Mouse (Mus musculus) CH12.LX (cell line): ENCODE measurements around the gene Slc24a3. TPM values are rescaled to one million over a fixed set of nuclear protein-coding genes. Genes with fewer than 3 reads are reported as not detected.

Experiments used
- DNase-seq: peaks from one replicate; pipeline ENCODE4 v3.0.0-alpha.2; 2013; ENCODE audit errors: extremely low read depth
- H3K27ac ChIP-seq: 2 replicates; pipeline ENCODE4 v1.5.1; 2012; ENCODE audit warnings: low read depth, mild to moderate bottlenecking, control low read depth, moderate library complexity; ENCODE audit not compliant: insufficient read depth
- H3K27me3 ChIP-seq: replicated peaks from 2 replicates; pipeline ENCODE3; 2012; ENCODE audit warnings: inconsistent platforms
- H3K36me3 ChIP-seq, 2 experiments: replicated peaks in 1 of 2; 2 replicates each; pipeline versions ENCODE3 to v1.6.1; 2012; ENCODE audit warnings: inconsistent platforms in 1 of 2, low read length in 1 of 2, mild to moderate bottlenecking in 1 of 2, mixed read lengths in 1 of 2, moderate library complexity in 1 of 2; ENCODE audit not compliant: control insufficient read depth in 1 of 2, insufficient read depth in 1 of 2
- H3K4me1 ChIP-seq, 2 experiments: 2 replicates each; pipeline ENCODE4 v1.6.1; 2012; ENCODE audit warnings: inconsistent platforms in 1 of 2, moderate library complexity in 1 of 2; ENCODE audit not compliant: insufficient read depth in 2 of 2, control insufficient read depth in 1 of 2
- H3K4me2 ChIP-seq: 2 replicates; pipeline ENCODE4 v1.6.1; 2012; ENCODE audit warnings: low read depth, mild to moderate bottlenecking, control low read depth; ENCODE audit not compliant: poor library complexity, insufficient read depth, severe bottlenecking
- H3K4me3 ChIP-seq, 3 experiments: fragments of 150-350 bp in 1 of 3; sonication (generic) in 1 of 3; replicated peaks in 1 of 3; 2 replicates each; pipeline versions ENCODE3 to v1.5.1; 2011 to 2012; ENCODE audit warnings: low read depth in 2 of 3, low read length in 2 of 3, mild to moderate bottlenecking in 2 of 3, moderate library complexity in 2 of 3, control low read depth in 1 of 3, improper control_type of control experiment in 1 of 3, inconsistent platforms in 1 of 3, mixed read lengths in 1 of 3; ENCODE audit not compliant: poor library complexity in 1 of 3
- H3K79me2 ChIP-seq: replicated peaks from 2 replicates; pipeline ENCODE4 v1.6.1; 2012; ENCODE audit warnings: mild to moderate bottlenecking, moderate library complexity; ENCODE audit not compliant: control insufficient read depth, poor library complexity, insufficient read depth, severe bottlenecking; ENCODE audit errors: extremely low read depth
- H3K9ac ChIP-seq: 2 replicates; pipeline ENCODE4 v1.6.1; 2012; ENCODE audit warnings: low read depth, mild to moderate bottlenecking, control low read depth, moderate library complexity; ENCODE audit not compliant: insufficient read depth
- H3K9me3 ChIP-seq: replicated peaks from 2 replicates; pipeline ENCODE3; 2012; ENCODE audit warnings: low read length, inconsistent platforms, mixed read lengths
- CHD2 ChIP-seq: IDR thresholded peaks from 2 replicates; pipeline ENCODE4 v1.6.1; 2011; ENCODE audit warnings: low read length, improper control_type of control experiment
- CTCF ChIP-seq, 2 experiments: IDR thresholded peaks in 1 of 2; conservative IDR thresholded peaks in 1 of 2; 2 replicates each; pipeline ENCODE4 v1.5.1; 2011 to 2012; ENCODE audit warnings: low read depth in 2 of 2, low read length in 2 of 2, improper control_type of control experiment in 1 of 2, inconsistent platforms in 1 of 2, mild to moderate bottlenecking in 1 of 2, moderate library complexity in 1 of 2
- E2F4 ChIP-seq: IDR thresholded peaks from 2 replicates; pipeline ENCODE4 v1.6.1; 2011; ENCODE audit warnings: low read depth, low read length, improper control_type of control experiment; ENCODE audit not compliant: insufficient replicate concordance
- ELF1 ChIP-seq: IDR thresholded peaks from 2 replicates; pipeline ENCODE4 v1.6.1; 2014; ENCODE audit warnings: low read depth, mild to moderate bottlenecking, inconsistent platforms, low read length, improper control_type of control experiment
- JUN ChIP-seq: IDR thresholded peaks from 2 replicates; pipeline ENCODE4 v1.6.1; 2011; ENCODE audit warnings: low read depth, mild to moderate bottlenecking, low read length, improper control_type of control experiment, moderate library complexity; ENCODE audit not compliant: insufficient read depth
- MAFK ChIP-seq: IDR thresholded peaks from 2 replicates; pipeline ENCODE4 v1.6.1; 2011; ENCODE audit warnings: low read length, improper control_type of control experiment; ENCODE audit not compliant: insufficient replicate concordance
- MAZ ChIP-seq: IDR thresholded peaks from 2 replicates; pipeline ENCODE4 v1.6.1; 2012; ENCODE audit warnings: low read depth, mild to moderate bottlenecking, inconsistent platforms, low read length, improper control_type of control experiment, moderate library complexity
- MYC ChIP-seq: IDR thresholded peaks from 2 replicates; pipeline ENCODE4 v1.6.1; 2011; ENCODE audit warnings: low read depth, mild to moderate bottlenecking, improper control_type of control experiment, low read length
- NRF1 ChIP-seq: IDR thresholded peaks from 2 replicates; pipeline ENCODE4 v1.6.1; 2014; ENCODE audit warnings: low read depth, mild to moderate bottlenecking, inconsistent platforms, low read length, improper control_type of control experiment, moderate library complexity
- PAX5 ChIP-seq: IDR thresholded peaks from 2 replicates; pipeline ENCODE4 v1.6.1; 2012; ENCODE audit warnings: low read length, inconsistent platforms, mixed read lengths
- POLR2A ChIP-seq: IDR thresholded peaks from 2 replicates; pipeline ENCODE4 v1.6.1; 2011; ENCODE audit warnings: low read depth, mild to moderate bottlenecking, improper control_type of control experiment, low read length
- POLR2AphosphoS2 ChIP-seq: IDR thresholded peaks from 2 replicates; pipeline ENCODE4 v1.6.1; 2011; ENCODE audit warnings: low read depth, low read length, improper control_type of control experiment
- RAD21 ChIP-seq: IDR thresholded peaks from 2 replicates; pipeline ENCODE4 v1.6.1; 2011; ENCODE audit warnings: low read depth, mild to moderate bottlenecking, low read length, improper control_type of control experiment, moderate library complexity
- RCOR1 ChIP-seq: conservative IDR thresholded peaks from 2 replicates; pipeline ENCODE4 v1.6.1; 2012; ENCODE audit warnings: low read depth, mild to moderate bottlenecking, inconsistent platforms, low read length, improper control_type of control experiment
- SMC3 ChIP-seq: IDR thresholded peaks from 2 replicates; pipeline ENCODE4 v1.6.1; 2011; ENCODE audit warnings: low read depth, low read length, improper control_type of control experiment
- TCF12 ChIP-seq: IDR thresholded peaks from 2 replicates; pipeline ENCODE4 v1.6.1; 2014; ENCODE audit warnings: low read depth, mild to moderate bottlenecking, inconsistent platforms, low read length, improper control_type of control experiment
- USF1 ChIP-seq: IDR thresholded peaks from 2 replicates; pipeline ENCODE4 v1.6.1; 2014; ENCODE audit warnings: low read depth, mild to moderate bottlenecking, inconsistent platforms, low read length, improper control_type of control experiment
- USF2 ChIP-seq: conservative IDR thresholded peaks from 2 replicates; pipeline ENCODE4 v1.6.1; 2011; ENCODE audit warnings: low read depth, low read length, improper control_type of control experiment
- ZC3H11A ChIP-seq: IDR thresholded peaks from 2 replicates; pipeline ENCODE4 v1.6.1; 2012; ENCODE audit warnings: low read depth, mild to moderate bottlenecking, inconsistent platforms, low read length, improper control_type of control experiment
- ZNF384 ChIP-seq: IDR thresholded peaks from 2 replicates; pipeline ENCODE4 v1.6.1; 2012; ENCODE audit warnings: low read depth, low read length, improper control_type of control experiment, inconsistent platforms
- dilution Hi-C: fragments of 300-500 bp; cut with MboI; formaldehyde crosslinking; loops from 2 replicates; pipeline ENCODE4 v1.14.3; 2020; ENCODE audit warnings: low sequenced_read_pairs; ENCODE audit not compliant: extremely low pct_unique_long_range_greater_than_20kb, extremely low pct_ligation_motif_present
- in situ Hi-C: fragments of 300-500 bp; cut with MboI; formaldehyde crosslinking; loops from 3 replicates; pipeline ENCODE4 v1.14.3; 2019; ENCODE audit warnings: low sequenced_read_pairs, low pct_ligation_motif_present, low pct_unique_long_range_greater_than_20kb, mixed read lengths
- polyA plus RNA-seq: library from polyadenylated mRNA; unstranded; fragments of >175 nt; gene quantifications from 2 replicates; pipeline ENCODE4 v1.2.1, GENCODE M21; 2012; ENCODE audit warnings: low read depth; ENCODE audit not compliant: insufficient read length
- total RNA-seq, 2 experiments: library from RNA; depleted of rRNA; stranded (reverse); fragments of 300-350 nt in 1 of 2; fragments of >200 nt in 1 of 2; gene quantifications; 2 replicates each; pipeline ENCODE4 v1.2.3; 2012 to 2014

Slc24a3 gene
- total and polyA plus RNA-seq, 3 experiments: not detected

DNA sequence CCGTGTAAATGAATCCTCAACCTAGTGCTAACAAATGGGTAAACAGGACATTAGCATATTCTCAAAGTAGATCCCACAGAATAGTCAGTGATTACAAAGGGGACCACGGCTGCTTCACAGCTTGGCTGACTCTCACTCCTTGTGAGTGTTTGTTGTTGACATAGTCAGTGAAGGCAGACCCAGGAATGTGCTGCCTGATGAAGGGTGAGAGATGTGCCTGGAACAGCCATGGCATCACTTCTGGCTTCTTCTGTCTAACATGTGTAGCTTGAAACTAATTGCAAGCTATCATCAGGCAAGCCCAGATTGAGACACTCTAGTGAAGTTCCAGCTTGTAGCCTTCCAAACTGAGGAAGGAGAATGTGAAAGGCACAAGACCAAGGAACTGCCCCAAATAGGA is 151.4 kb downstream of the Slc24a3 start:
- H3K27ac ChIP-seq: no peak overlapping the region
- H3K27me3 ChIP-seq: peaks cover 4% of the 10 kb centered on the region
- H3K4me3 ChIP-seq: no peak overlapping the region
- no peak for DNase-seq
- H3K36me3 ChIP-seq: no peaks in the 10 kb centered on the region
- in situ Hi-C loops: no loop called here
- no peaks in the 10 kb centered on the region for H3K4me1 ChIP-seq
- dilution Hi-C loops: no loop called here
- TF ChIP-seq POLR2A (no peak), RAD21 (no peak), TCF12 (no peak), CHD2 (no peak), PAX5 (no peak), ZNF384 (no peak), E2F4 (no peak), NRF1 (no peak), USF1 (no peak), CTCF (conservative IDR thresholded peaks at IDR 0.05 in 1 of 2, IDR thresholded peaks at IDR 0.05 in 1 of 2; ENCODE audit: low read depth in 2 of 2, low read length in 2 of 2) (no peak), POLR2AphosphoS2 (no peak), JUN (no peak), SMC3 (no peak)
- no peaks in the 10 kb centered on the region for H3K79me2 ChIP-seq
- no peak overlapping the region for H3K4me2 ChIP-seq
- H3K9me3 ChIP-seq: no peaks in the 10 kb centered on the region
- H3K9ac ChIP-seq: no peak overlapping the region

DNA sequence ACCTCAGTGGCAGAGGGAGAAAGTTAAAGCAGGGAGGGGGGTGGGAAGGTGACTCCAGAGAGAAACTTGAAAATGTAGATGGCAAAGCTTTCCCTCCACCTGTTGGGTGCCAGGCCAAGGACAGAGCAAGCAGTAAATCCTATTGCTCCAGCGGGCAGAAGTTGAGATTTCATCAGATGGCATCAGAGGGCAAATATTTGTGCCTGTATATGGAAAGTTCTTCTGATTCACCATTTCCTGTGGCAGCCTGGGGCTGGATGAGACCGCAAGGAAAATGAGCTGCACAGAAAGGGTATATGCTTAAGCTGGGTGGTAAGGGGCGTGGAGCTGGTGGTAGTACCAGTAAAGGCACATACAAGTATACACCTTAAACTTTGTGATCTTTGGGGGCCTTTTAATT is 153.7 kb downstream of the Slc24a3 start:
- in situ Hi-C loops: no loop called here
- H3K9ac ChIP-seq: no peak overlapping the region
- no peaks in the 10 kb centered on the region for H3K27me3 ChIP-seq
- no peaks in the 10 kb centered on the region for H3K36me3 ChIP-seq
- no peaks in the 10 kb centered on the region for H3K79me2 ChIP-seq
- no peak overlapping the region for H3K4me3 ChIP-seq
- dilution Hi-C loops: no loop called here
- H3K4me2 ChIP-seq: no peak overlapping the region
- H3K9me3 ChIP-seq: peaks cover 4% of the 10 kb centered on the region
- H3K27ac ChIP-seq: no peak overlapping the region
- H3K4me1 ChIP-seq: no peaks in the 10 kb centered on the region
- no peak for DNase-seq
- TF ChIP-seq JUN: no peak
- TF ChIP-seq ELF1: no peak
- TF ChIP-seq E2F4: no peak
- TF ChIP-seq ZNF384: no peak
- TF ChIP-seq MAZ: no peak
- TF ChIP-seq USF2: no peak
- no peak for TF ChIP-seq NRF1
- TF ChIP-seq RCOR1: no peak
- no peak for TF ChIP-seq MAFK
- no peak for TF ChIP-seq ZC3H11A
- TF ChIP-seq MYC: no peak
- TF ChIP-seq PAX5: no peak
